Mouse (Mus musculus): ENCODE results near the gene Defb22. TPM values are rescaled to one million over a fixed set of nuclear protein-coding genes. Genes with fewer than 3 reads are reported as not detected.
A peak's percentile ranks its signal among the peaks of the same experiment; 100 is the strongest.

Gene Defb22
- polyA plus RNA-seq, 1 experiment: not detected

GRCm38 (mm10) chr2:152498020-152498419, 8.1 kb upstream of the Defb22 start:
- 69% methylated on average over 6 of the region's 6 CpGs for WGBS
- Histone ChIP-seq H3K4me3 (ENCODE audit: low read depth, low read length) (no peak overlapping the region), H3K27me3 (ENCODE audit: control insufficient read depth, insufficient read depth, low read length) (no peaks in the 10 kb centered on the region), H3K36me3 (ENCODE audit: control insufficient read depth, insufficient read depth, low read length) (no peaks in the 10 kb centered on the region), H3K4me1 (ENCODE audit: control insufficient read depth, insufficient read depth, insufficient read length, low read length) (no peaks in the 10 kb centered on the region), H3K27ac (ENCODE audit: insufficient read depth, low read depth, low read length) (no peak overlapping the region)
- TF ChIP-seq POLR2A (IDR thresholded peaks at IDR 0.05; ENCODE audit: low read depth, low read length): no peak
- no peak for TF ChIP-seq CTCF (IDR thresholded peaks at IDR 0.05; ENCODE audit: extremely low read depth, insufficient read length, insufficient replicate concordance, low read depth, low read length)

GRCm38 (mm10) chr2:152493151-152493550, 3.2 kb upstream of the Defb22 start:
- Histone ChIP-seq H3K27me3 (ENCODE audit: control insufficient read depth, insufficient read depth, low read length) (no peaks in the 10 kb centered on the region), H3K4me3 (ENCODE audit: low read depth, low read length) (no peak overlapping the region), H3K27ac (ENCODE audit: insufficient read depth, low read depth, low read length) (no peak overlapping the region), H3K4me1 (ENCODE audit: control insufficient read depth, insufficient read depth, insufficient read length, low read length) (no peaks in the 10 kb centered on the region), H3K36me3 (ENCODE audit: control insufficient read depth, insufficient read depth, low read length) (no peaks in the 10 kb centered on the region)
- no peak for TF ChIP-seq CTCF (IDR thresholded peaks at IDR 0.05; ENCODE audit: extremely low read depth, insufficient read length, insufficient replicate concordance, low read depth, low read length)
- no peak for TF ChIP-seq POLR2A (IDR thresholded peaks at IDR 0.05; ENCODE audit: low read depth, low read length)
- 75% methylated on average over 6 of the region's 6 CpGs for WGBS

GRCm38 (mm10) chr2:152487024-152487423, 2.9 kb downstream of the Defb22 start:
- no peaks in the 10 kb centered on the region for H3K27me3 ChIP-seq (ENCODE audit: control insufficient read depth, insufficient read depth, low read length)
- 77% methylated on average over 2 of the region's 2 CpGs for WGBS
- no peak overlapping the region for H3K27ac ChIP-seq (ENCODE audit: insufficient read depth, low read depth, low read length)
- no peaks in the 10 kb centered on the region for H3K4me1 ChIP-seq (ENCODE audit: control insufficient read depth, insufficient read depth, insufficient read length, low read length)
- TF ChIP-seq POLR2A (IDR thresholded peaks at IDR 0.05; ENCODE audit: low read depth, low read length) (no peak), CTCF (IDR thresholded peaks at IDR 0.05; ENCODE audit: extremely low read depth, insufficient read length, insufficient replicate concordance, low read depth, low read length) (peak; percentile 30; the same call in 1 of the 2 replicates)
- no peaks in the 10 kb centered on the region for H3K36me3 ChIP-seq (ENCODE audit: control insufficient read depth, insufficient read depth, low read length)
- no peak overlapping the region for H3K4me3 ChIP-seq (ENCODE audit: low read depth, low read length)

- no peak for TF ChIP-seq POLR2A (IDR thresholded peaks at IDR 0.05; ENCODE audit: low read depth, low read length)
- TF ChIP-seq CTCF (IDR thresholded peaks at IDR 0.05; ENCODE audit: extremely low read depth, insufficient read length, insufficient replicate concordance, low read depth, low read length): no peak
- Histone ChIP-seq H3K4me3 (ENCODE audit: low read depth, low read length) (no peak overlapping the region), H3K27me3 (ENCODE audit: control insufficient read depth, insufficient read depth, low read length) (no peaks in the 10 kb centered on the region), H3K27ac (ENCODE audit: insufficient read depth, low read depth, low read length) (no peak overlapping the region), H3K4me1 (ENCODE audit: control insufficient read depth, insufficient read depth, insufficient read length, low read length) (no peaks in the 10 kb centered on the region), H3K36me3 (ENCODE audit: control insufficient read depth, insufficient read depth, low read length) (no peaks in the 10 kb centered on the region)
- WGBS: 85% methylated on average over 7 of the region's 7 CpGs
Observed at GRCm38 (mm10) chr2:152481726-152482125, 8.2 kb downstream of the Defb22 start.

- Histone ChIP-seq H3K36me3 (ENCODE audit: control insufficient read depth, insufficient read depth, low read length) (no peaks in the 10 kb centered on the region), H3K27ac (ENCODE audit: insufficient read depth, low read depth, low read length) (no peak overlapping the region), H3K4me1 (ENCODE audit: control insufficient read depth, insufficient read depth, insufficient read length, low read length) (no peaks in the 10 kb centered on the region), H3K27me3 (ENCODE audit: control insufficient read depth, insufficient read depth, low read length) (no peaks in the 10 kb centered on the region), H3K4me3 (ENCODE audit: low read depth, low read length) (no peak overlapping the region)
- 72% methylated on average over 3 of the region's 3 CpGs for WGBS
- TF ChIP-seq POLR2A (IDR thresholded peaks at IDR 0.05; ENCODE audit: low read depth, low read length): no peak
- TF ChIP-seq CTCF (IDR thresholded peaks at IDR 0.05; ENCODE audit: extremely low read depth, insufficient read length, insufficient replicate concordance, low read depth, low read length): no peak
Observed at GRCm38 (mm10) chr2:152480881-152481280, 9.1 kb downstream of the Defb22 start.

- TF ChIP-seq CTCF (IDR thresholded peaks at IDR 0.05; ENCODE audit: extremely low read depth, insufficient read length, insufficient replicate concordance, low read depth, low read length): no peak
- no peak for TF ChIP-seq POLR2A (IDR thresholded peaks at IDR 0.05; ENCODE audit: low read depth, low read length)
- 60% methylated on average over 2 of the region's 2 CpGs for WGBS
Observed at GRCm38 (mm10) chr2:152476763-152477162, 13.2 kb downstream of the Defb22 start, which contains the start of gene Defb20. Defb20 (plus strand) TSS chr2:152477063.

GRCm38 (mm10) chr2:152472434-152472833, 17.5 kb downstream of the Defb22 start:
- no peaks in the 10 kb centered on the region; the same call in 1 of the 2 replicates for H3K27me3 ChIP-seq (ENCODE audit: control insufficient read depth, insufficient read depth, low read length)
- TF ChIP-seq CTCF (IDR thresholded peaks at IDR 0.05; ENCODE audit: extremely low read depth, insufficient read length, insufficient replicate concordance, low read depth, low read length) (no peak), POLR2A (IDR thresholded peaks at IDR 0.05; ENCODE audit: low read depth, low read length) (no peak)
- WGBS: 13% methylated on average over 3 of the region's 3 CpGs

More at GRCm38 (mm10) chr2:152476763-152477162, 13.2 kb downstream of the Defb22 start, which contains the start of gene Defb20:
- no peak within 1 kb of the TSS for H3K27ac ChIP-seq (ENCODE audit: insufficient read depth, low read depth, low read length)
- H3K36me3 ChIP-seq (ENCODE audit: control insufficient read depth, insufficient read depth, low read length): no peaks in the 10 kb centered on the region
- H3K4me3 ChIP-seq (ENCODE audit: low read depth, low read length): no peak within 1 kb of the TSS
- H3K27me3 ChIP-seq (ENCODE audit: control insufficient read depth, insufficient read depth, low read length): no peaks in the 10 kb centered on the region; the same call in 1 of the 2 replicates
- H3K4me1 ChIP-seq (ENCODE audit: control insufficient read depth, insufficient read depth, insufficient read length, low read length): no peaks in the 10 kb centered on the region

More at GRCm38 (mm10) chr2:152472434-152472833, 17.5 kb downstream of the Defb22 start:
- H3K4me3 ChIP-seq (ENCODE audit: low read depth, low read length): no peak overlapping the region
- H3K36me3 ChIP-seq (ENCODE audit: control insufficient read depth, insufficient read depth, low read length): no peaks in the 10 kb centered on the region
- H3K27ac ChIP-seq (ENCODE audit: insufficient read depth, low read depth, low read length): no peak overlapping the region
- H3K4me1 ChIP-seq (ENCODE audit: control insufficient read depth, insufficient read depth, insufficient read length, low read length): no peaks in the 10 kb centered on the region
